20 mouse cellular contexts compared by ENCODE assay signal in genomic region chr3:89351271-89351670, GRCm38 (mm10). TPM values are rescaled to one million over a fixed set of nuclear protein-coding genes. Genes with fewer than 3 reads are reported as not detected.
"Had no signal": no experiment of that assay in that cellular context is flagged by ENCODE, and none has a peak within 500 bp of the region (broad histone marks: within the 10 kb centered on the region; RNA-seq: fewer than 3 reads in every experiment).

No protein-coding gene starts in this region.

- H3K9me3 ChIP-seq: limb, embryonic 13.5 days; midbrain, embryonic 10.5 days; neural tube, embryonic 12.5 days had no signal

- ATAC-seq: hindbrain, embryonic 16.5 days; inflammation-experienced regulatory T-cells, adult 6 months had no signal

- H3K4me3 ChIP-seq: neural tube, embryonic 12.5 days had no signal

- H3K36me3 ChIP-seq: neural tube, embryonic 12.5 days had no signal

- H3K27ac ChIP-seq: kidney, postnatal 0 days; limb, embryonic 13.5 days; liver, embryonic 14.5 days; neural tube, embryonic 12.5 days had no signal

- DNase-seq: left cerebral cortex, postnatal 4 days; lung, adult 18-20 months; lung, postnatal 4 days; midbrain, embryonic 14.5 days; retina, postnatal 1 day; right cerebral cortex, postnatal 4 days; spleen, adult 18-20 months; thymus, adult 2 months; thymus, postnatal 25 days had no signal

- H3K9ac ChIP-seq: liver, embryonic 14.5 days; neural tube, embryonic 12.5 days had no signal

RNA-seq across cellular contexts. Expression of gene Dcst2, which starts 10.5 kb away (rescaled TPM):
- total RNA-seq: liver, adult 2 months; megakaryocyte, adult 5-6 weeks had no signal
- polyA plus RNA-seq: liver, adult 2 months had no signal

RNA-seq across cellular contexts. Expression of gene Efna4, which starts 13.4 kb away (rescaled TPM):
- total RNA-seq: liver, adult 2 months had no signal

RNA-seq across cellular contexts. Expression of gene Dcst1, which starts 13.8 kb away (rescaled TPM):
- total RNA-seq: layer of hippocampus, adult 2 months; left cerebral cortex, postnatal 10 days; liver, adult 2 months; megakaryocyte, adult 5-6 weeks had no signal

RNA-seq across cellular contexts. Expression of gene Efna3, which starts 28.5 kb away (rescaled TPM):
- total RNA-seq: liver, adult 2 months; megakaryocyte, adult 5-6 weeks had no signal
- polyA plus RNA-seq: inflammation-experienced regulatory T-cells, adult 6 months; liver, adult 2 months had no signal
